Mouse (Mus musculus) gastrocnemius, adult 18-20 months (tissue): Measurements from ENCODE around the gene Lyzl6. TPM values are rescaled to one million over a fixed set of nuclear protein-coding genes. Genes with fewer than 3 reads are reported as not detected.

ENCODE experiments used
- DNase-seq: peaks from one replicate; pipeline ENCODE4 v3.0.0; 2021; ENCODE audit warnings: low spot score
- total RNA-seq, 2 experiments: library from RNA; stranded (reverse); gene quantifications; 2 replicates each; pipeline ENCODE4 v1.2.3; 2021

Lyzl6 gene
- total RNA-seq, 2 experiments from 2014 or later: not detected

- DNase-seq: peak; percentile 50
Observed at GRCm38 (mm10) chr11:103645731-103646130, 7.0 kb upstream of the Lyzl6 start.

- DNase-seq: no peak
Observed at GRCm38 (mm10) chr11:103643211-103643610, 4.5 kb upstream of the Lyzl6 start.

- peak; percentile 35 for DNase-seq
Observed at GRCm38 (mm10) chr11:103639407-103639946, 787 bp upstream of the Lyzl6 start.

- DNase-seq: no peak
Observed at GRCm38 (mm10) chr11:103636261-103636660, 2.4 kb downstream of the Lyzl6 start.

GRCm38 (mm10) chr11:103635481-103635880 is 3.2 kb downstream of the Lyzl6 start:
- DNase-seq: no peak

- no peak for DNase-seq
Observed at GRCm38 (mm10) chr11:103634806-103635205, 3.9 kb downstream of the Lyzl6 start.

GRCm38 (mm10) chr11:103627453-103627852 is 11.2 kb downstream of the Lyzl6 start:
- DNase-seq: no peak

- no peak for DNase-seq
Observed at GRCm38 (mm10) chr11:103621040-103621439, 17.6 kb downstream of the Lyzl6 start, which contains the start of gene Gm884. Gene Gm884 (minus strand): TSS chr11:103621140.

- DNase-seq: no peak
Observed at GRCm38 (mm10) chr11:103610772-103611171, 27.9 kb downstream of the Lyzl6 start.

GRCm38 (mm10) chr11:103606611-103607010 is 32.1 kb downstream of the Lyzl6 start:
- no peak for DNase-seq

Other genes starting within 250 kb of the Lyzl6 start
- gene Plekhm1, start 226.2 kb downstream of the Lyzl6 start, total RNA-seq: 10 to 100 TPM; 14.8 to 16.4 TPM
- gene Lrrc37a, start 134.3 kb downstream of the Lyzl6 start, total RNA-seq: not detected
- not detected for gene Gm884, start 17.8 kb downstream of the Lyzl6 start, total RNA-seq
- not detected for gene Rprml, start 10.7 kb upstream of the Lyzl6 start, total RNA-seq
- gene Gosr2, start 59.0 kb upstream of the Lyzl6 start, total RNA-seq: 10 to 100 TPM; 39.2 to 42.6 TPM
- gene Wnt9b, start 110.9 kb upstream of the Lyzl6 start, total RNA-seq: under 1 TPM in 1 of 2 experiments, not detected in 1; 0.07 TPM
- not detected for gene Wnt3, start 135.3 kb upstream of the Lyzl6 start, total RNA-seq